Mouse (Mus musculus) heart, embryonic 14.5 days (tissue): ENCODE measurements at regions not wholly inside any gene's neighbourhood (a gene's known extent, or its start where the extent isn't known, plus 50 kb on each side); places are given as distances from the start of the nearest gene placed in this dataset.

Source experiments
- ATAC-seq: fragments of 200-750 bp; cut with Nextera tagmentation; 2 replicates; pipeline ENCODE4 v1.8.0; 2017; ENCODE audit warnings: low read depth, moderate TSS enrichment; ENCODE audit not compliant: insufficient number of reproducible peaks, insufficient read depth, low FRiP score
- H3K27ac ChIP-seq, 2 experiments: fragments of 200-500 bp in 1 of 2; fragments of 300-500 bp in 1 of 2; sonication (generic) in 1 of 2; replicated peaks in 1 of 2; 2 replicates each; pipeline ENCODE4 v1.5.1; 2012 to 2014; ENCODE audit warnings: low read depth in 2 of 2, low read length in 2 of 2, control low read depth in 1 of 2, mild to moderate bottlenecking in 1 of 2, mixed read lengths in 1 of 2; ENCODE audit not compliant: control insufficient read depth in 1 of 2, insufficient read depth in 1 of 2
- H3K27me3 ChIP-seq: fragments of 300-500 bp; sonication (generic); 2 replicates; pipeline ENCODE4 v1.6.1; 2014; ENCODE audit warnings: mild to moderate bottlenecking, low read length, control low read depth; ENCODE audit not compliant: control insufficient read depth, insufficient read depth
- H3K36me3 ChIP-seq: fragments of 300-500 bp; sonication (generic); 2 replicates; pipeline ENCODE4 v1.6.1; 2014; ENCODE audit warnings: mild to moderate bottlenecking, control low read depth, low read length, mixed read lengths; ENCODE audit not compliant: control insufficient read depth, insufficient read depth
- H3K4me1 ChIP-seq, 2 experiments: fragments of 200-500 bp in 1 of 2; fragments of 300-500 bp in 1 of 2; sonication (generic) in 1 of 2; 2 replicates each; pipeline ENCODE4 v1.6.1; 2012 to 2014; ENCODE audit warnings: low read length in 2 of 2, control low read depth in 1 of 2, mixed read lengths in 1 of 2; ENCODE audit not compliant: control insufficient read depth in 2 of 2, insufficient read depth in 2 of 2
- H3K4me2 ChIP-seq: fragments of 300-500 bp; sonication (generic); 2 replicates; pipeline ENCODE4 v1.6.1; 2014; ENCODE audit warnings: mild to moderate bottlenecking, low read length
- H3K4me3 ChIP-seq, 2 experiments: fragments of 200-500 bp in 1 of 2; fragments of 300-500 bp in 1 of 2; sonication (generic) in 1 of 2; 2 replicates each; pipeline ENCODE4 v1.5.1; 2012 to 2014; ENCODE audit warnings: low read length in 2 of 2, mild to moderate bottlenecking in 2 of 2, control low read depth in 1 of 2, low read depth in 1 of 2, moderate library complexity in 1 of 2; ENCODE audit not compliant: control insufficient read depth in 1 of 2, insufficient read depth in 1 of 2
- H3K9ac ChIP-seq: fragments of 300-500 bp; sonication (generic); 2 replicates; pipeline ENCODE4 v1.6.1; 2014; ENCODE audit warnings: mild to moderate bottlenecking, low read length
- H3K9me3 ChIP-seq: fragments of 300-500 bp; sonication (generic); 2 replicates; pipeline ENCODE4 v1.6.1; 2016; ENCODE audit warnings: low read length, control low read depth; ENCODE audit not compliant: control insufficient read depth
- WGBS: fragments of 180-500 bp; shearing (Covaris S2); extraction: QIAGEN DNeasy Blood & Tissue Kit; methylation state at CpG from one replicate; pipeline ENCODE4 v1.1.7; 2014; 5-methylcytosine and 5-hydroxymethylcytosine counted together

- Histone ChIP-seq H3K4me1 (no peaks in the 10 kb centered on the region), H3K36me3 (no peaks in the 10 kb centered on the region)
- 78% methylated on average over 7 of the region's 7 CpGs for WGBS
Observed at GRCm38 (mm10) chr1:119115106-119115674, 61.8 kb upstream of the Gli2 start.

GRCm38 (mm10) chr1:119108578-119108977 lies 55.2 kb upstream of the Gli2 start:
- Histone ChIP-seq H3K4me2 (no peak overlapping the region), H3K27me3 (no peaks in the 10 kb centered on the region), H3K4me3 (no peak overlapping the region), H3K9ac (no peak overlapping the region), H3K27ac (no peak overlapping the region), H3K4me1 (peaks cover 0 to 6% of the 10 kb centered on the region in 2 experiments; a peak in 1 of 4 replicates), H3K9me3 (no peaks in the 10 kb centered on the region), H3K36me3 (no peaks in the 10 kb centered on the region)
- ATAC-seq: no peak
- 54% methylated on average over 9 of the region's 9 CpGs for WGBS

More at GRCm38 (mm10) chr1:119115106-119115674, 61.8 kb upstream of the Gli2 start:
- Histone ChIP-seq H3K9ac (no peak overlapping the region), H3K4me3 (no peak overlapping the region), H3K27ac (no peak overlapping the region), H3K27me3 (no peaks in the 10 kb centered on the region), H3K9me3 (no peaks in the 10 kb centered on the region), H3K4me2 (no peak overlapping the region)
- no peak for ATAC-seq

- Histone ChIP-seq H3K4me1 (peaks cover 0 to 6% of the 10 kb centered on the region in 2 experiments; a peak in 1 of 4 replicates), H3K9me3 (no peaks in the 10 kb centered on the region), H3K4me3 (no peak overlapping the region), H3K36me3 (no peaks in the 10 kb centered on the region), H3K27me3 (no peaks in the 10 kb centered on the region), H3K27ac (no peak overlapping the region), H3K4me2 (no peak overlapping the region), H3K9ac (no peak overlapping the region)
- ATAC-seq: no peak
- 80% methylated on average over 18 of the region's 18 CpGs for WGBS
Observed at GRCm38 (mm10) chr1:119106246-119106975, 53.0 kb upstream of the Gli2 start.
